Mouse (Mus musculus) lung, embryonic 15.5 days (tissue): ENCODE measurements around the gene Mrpl10. TPM values are rescaled to one million over a fixed set of nuclear protein-coding genes. Genes with fewer than 3 reads are reported as not detected.

ENCODE experiments used
- ATAC-seq: fragments of 200-750 bp; cut with Nextera tagmentation; 2 replicates; pipeline ENCODE4 v1.8.0; 2017; ENCODE audit warnings: moderate number of reproducible peaks, borderline replicate concordance; ENCODE audit not compliant: low FRiP score, low TSS enrichment; ENCODE audit errors: extremely low read depth
- H3K27ac ChIP-seq: fragments of 300-500 bp; sonication (generic); 2 replicates; pipeline ENCODE4 v1.5.1; 2015; ENCODE audit warnings: moderate library complexity, mild to moderate bottlenecking, inconsistent platforms
- H3K27me3 ChIP-seq: fragments of 300-500 bp; sonication (generic); 2 replicates; pipeline ENCODE4 v1.6.1; 2015; ENCODE audit warnings: inconsistent platforms
- H3K36me3 ChIP-seq: fragments of 300-500 bp; sonication (generic); 2 replicates; pipeline ENCODE4 v1.6.1; 2015; ENCODE audit warnings: inconsistent platforms
- H3K4me1 ChIP-seq: fragments of 300-500 bp; sonication (generic); 2 replicates; pipeline ENCODE4 v1.6.1; 2015; ENCODE audit warnings: inconsistent platforms
- H3K4me2 ChIP-seq: fragments of 300-500 bp; sonication (generic); 2 replicates; pipeline ENCODE4 v1.6.1; 2015; ENCODE audit warnings: inconsistent platforms, mild to moderate bottlenecking, moderate library complexity
- H3K4me3 ChIP-seq: fragments of 300-500 bp; sonication (generic); 2 replicates; pipeline ENCODE4 v1.5.1; 2015; ENCODE audit warnings: mild to moderate bottlenecking, inconsistent platforms
- H3K9ac ChIP-seq: fragments of 300-500 bp; sonication (generic); 2 replicates; pipeline ENCODE4 v1.6.1; 2015; ENCODE audit warnings: inconsistent platforms
- H3K9me3 ChIP-seq: fragments of 300-500 bp; sonication (generic); 2 replicates; pipeline ENCODE4 v1.6.1; 2016; ENCODE audit warnings: inconsistent platforms
- WGBS: fragments of 180-500 bp; shearing (Covaris S2); methylation state at CpG from one replicate; pipeline ENCODE4 v1.1.7; 2015; 5-methylcytosine and 5-hydroxymethylcytosine counted together
- polyA plus RNA-seq: library from polyadenylated mRNA; unstranded; fragments of >200 nt; fragmentation: Nextera tagmentation; extraction: Ambion mirVana; gene quantifications from 2 replicates; pipeline ENCODE4 v1.2.1, GENCODE M21; 2015

The Mrpl10 gene
- polyA plus RNA-seq, 1 experiment from 2014 or later, result 85.2 TPM

DNA sequence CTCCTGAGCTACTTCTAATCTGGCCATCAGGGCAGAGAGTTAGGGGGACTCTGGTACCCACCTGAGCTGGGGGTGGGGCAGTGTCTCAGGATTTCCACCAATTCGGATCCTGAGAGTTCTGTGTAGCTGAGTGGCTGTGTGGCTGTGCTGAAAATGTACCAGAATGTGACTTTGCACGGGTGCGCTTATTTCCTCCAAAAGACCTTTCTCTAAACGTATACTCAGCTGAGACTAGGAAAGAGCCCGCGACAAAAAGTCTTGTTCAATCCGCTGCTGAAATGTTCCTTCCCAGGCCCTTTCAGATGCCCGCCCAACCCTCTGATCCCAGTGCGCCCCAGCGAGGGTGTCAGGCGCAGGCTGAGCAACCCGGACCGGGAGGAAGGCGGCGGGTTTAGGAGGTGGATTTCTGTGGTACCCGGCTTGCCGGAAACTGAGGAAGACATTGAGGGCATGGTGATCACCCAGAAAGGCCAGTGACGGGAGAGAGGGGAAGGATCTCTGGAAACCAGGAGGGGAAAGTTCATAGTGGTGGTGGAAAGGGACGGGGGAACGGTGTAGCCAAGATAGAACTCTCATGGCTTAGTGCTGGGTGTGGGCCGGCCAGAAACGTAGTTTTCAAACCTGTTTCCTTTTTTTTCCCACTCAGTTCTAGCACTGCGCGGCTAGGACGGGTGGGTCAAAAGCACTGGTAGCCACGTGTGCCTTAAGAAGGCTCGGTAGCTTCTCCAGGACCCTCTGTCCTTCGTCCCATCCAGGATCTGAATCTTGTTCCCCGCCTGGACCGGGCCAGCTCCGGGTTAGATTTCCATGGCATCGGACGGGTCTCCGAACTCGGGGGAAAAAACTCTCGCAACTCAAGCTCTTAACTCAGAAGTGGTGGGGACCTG, 23.4 kb upstream of the Mrpl10 start:
- no peak overlapping the region for H3K9ac ChIP-seq
- no peak for ATAC-seq
- no peak overlapping the region for H3K27ac ChIP-seq
- peaks cover 94% of the 10 kb centered on the region for H3K27me3 ChIP-seq
- peak overlapping the region; percentile 69 for H3K4me2 ChIP-seq
- 2% methylated on average over 36 of the region's 36 CpGs for WGBS
- H3K4me3 ChIP-seq, result peak overlapping the region; percentile 42
- no peaks in the 10 kb centered on the region for H3K36me3 ChIP-seq
- peaks cover 43% of the 10 kb centered on the region for H3K4me1 ChIP-seq
- H3K9me3 ChIP-seq, result no peaks in the 10 kb centered on the region

- WGBS, result under 1% methylated on average over 59 of the region's 68 CpGs
- Histone ChIP-seq H3K9me3 (no peaks in the 10 kb centered on the region), H3K27ac (no peak overlapping the region), H3K9ac (no peak overlapping the region), H3K4me1 (peaks cover 37% of the 10 kb centered on the region), H3K27me3 (peaks cover 95% of the 10 kb centered on the region), H3K4me3 (peak overlapping the region; percentile 42), H3K36me3 (no peaks in the 10 kb centered on the region), H3K4me2 (peak overlapping the region; percentile 69)
- peak; percentile 5; the same call in 1 of the 2 replicates for ATAC-seq
Observed at GRCm38 (mm10) chr11:97018583-97019344, 22.6 kb upstream of the Mrpl10 start.

DNA sequence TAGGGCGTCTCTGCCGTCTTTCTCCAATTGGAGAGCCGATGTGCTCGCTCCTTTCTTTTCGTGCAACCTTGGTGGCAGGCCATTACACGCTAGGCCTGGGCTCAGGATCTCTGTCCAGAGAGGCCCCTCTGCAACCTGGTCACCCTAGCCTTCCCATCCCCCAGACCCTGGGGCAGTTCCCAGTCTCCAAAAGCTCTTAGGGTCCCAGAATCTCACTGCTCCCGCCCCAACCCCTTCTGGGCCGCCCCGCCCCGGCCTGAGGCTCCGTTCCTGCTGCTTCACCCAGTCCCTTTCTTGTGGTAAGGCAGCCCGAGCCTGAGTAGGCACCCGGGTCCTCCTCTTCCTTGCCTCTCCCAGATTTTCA, 22.0 kb upstream of the Mrpl10 start:
- no peak overlapping the region for H3K27ac ChIP-seq
- 15% methylated on average over 13 of the region's 13 CpGs for WGBS
- H3K27me3 ChIP-seq, result peaks cover 95% of the 10 kb centered on the region
- peaks cover 37% of the 10 kb centered on the region for H3K4me1 ChIP-seq
- H3K9me3 ChIP-seq, result no peaks in the 10 kb centered on the region
- H3K4me3 ChIP-seq, result peak overlapping the region; percentile 42
- no peak overlapping the region for H3K9ac ChIP-seq
- H3K36me3 ChIP-seq, result no peaks in the 10 kb centered on the region
- peak overlapping the region; percentile 69 for H3K4me2 ChIP-seq
- no peak for ATAC-seq

GRCm38 (mm10) chr11:97021121-97021765, 20.1 kb upstream of the Mrpl10 start:
- WGBS, result 3% methylated on average over 27 of the region's 27 CpGs
- Histone ChIP-seq H3K9me3 (no peaks in the 10 kb centered on the region), H3K4me2 (peak overlapping the region; percentile 95), H3K4me1 (peaks cover 44% of the 10 kb centered on the region), H3K4me3 (peak overlapping the region; percentile 52), H3K27ac (no peak overlapping the region), H3K9ac (peak overlapping the region; percentile 50; the same call in 1 of the 2 replicates), H3K36me3 (no peaks in the 10 kb centered on the region), H3K27me3 (peaks cover 84% of the 10 kb centered on the region)
- ATAC-seq, result no peak

DNA sequence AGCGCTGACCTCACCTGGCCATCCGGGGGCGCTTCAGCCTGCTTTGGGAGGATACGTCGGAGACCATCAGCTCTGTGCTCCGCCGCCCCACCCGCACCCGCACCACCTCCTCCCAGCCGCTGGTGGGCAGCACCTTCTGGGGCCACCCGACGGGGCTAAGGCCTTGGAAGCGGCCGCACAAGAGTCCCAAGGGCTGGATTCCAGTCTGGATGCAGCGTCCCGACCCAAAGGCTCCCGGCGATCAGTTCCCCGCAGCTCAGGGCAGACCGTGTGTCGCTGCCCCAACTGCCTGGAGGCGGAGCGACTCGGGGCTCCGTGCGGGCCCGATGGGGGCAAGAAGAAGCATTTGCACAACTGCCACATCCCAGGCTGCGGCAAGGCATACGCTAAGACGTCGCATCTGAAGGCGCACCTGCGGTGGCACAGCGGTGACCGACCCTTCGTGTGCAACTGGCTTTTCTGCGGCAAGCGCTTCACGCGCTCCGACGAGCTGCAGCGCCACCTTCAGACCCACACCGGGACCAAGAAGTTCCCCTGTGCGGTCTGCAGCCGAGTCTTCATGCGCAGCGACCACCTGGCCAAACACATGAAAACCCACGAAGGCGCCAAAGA, 19.4 kb upstream of the Mrpl10 start:
- no peaks in the 10 kb centered on the region for H3K36me3 ChIP-seq
- peak overlapping the region; percentile 52 for H3K4me3 ChIP-seq
- H3K27me3 ChIP-seq, result peaks cover 77% of the 10 kb centered on the region
- ATAC-seq, result peak; percentile 35
- H3K9me3 ChIP-seq, result no peaks in the 10 kb centered on the region
- peak overlapping the region; percentile 95 for H3K4me2 ChIP-seq
- H3K4me1 ChIP-seq, result peaks cover 44% of the 10 kb centered on the region
- 2% methylated on average over 50 of the region's 50 CpGs for WGBS
- peak overlapping the region; percentile 50 for H3K9ac ChIP-seq
- H3K27ac ChIP-seq, result no peak overlapping the region

DNA sequence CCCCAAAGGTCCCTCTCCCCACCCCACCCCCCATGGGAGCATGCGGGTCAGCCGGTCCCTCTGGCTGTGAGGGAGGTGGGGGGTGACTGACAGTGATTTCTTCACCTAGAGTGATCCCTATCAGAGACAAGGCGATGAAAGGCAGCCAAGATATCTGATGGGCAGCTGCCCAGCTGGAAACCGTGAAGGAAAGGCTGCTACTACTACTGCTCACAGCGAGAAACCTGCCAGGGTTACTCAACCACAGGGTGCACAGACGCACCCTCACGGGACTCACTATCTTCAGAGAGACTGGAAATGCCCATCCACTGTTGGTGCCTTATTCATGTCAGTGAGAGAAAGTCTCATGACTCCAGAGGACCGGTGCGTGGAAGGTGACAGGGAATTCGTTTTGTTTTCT, 16.4 kb upstream of the Mrpl10 start:
- Histone ChIP-seq H3K4me2 (no peak overlapping the region), H3K27ac (no peak overlapping the region)
- no peak for ATAC-seq

DNA sequence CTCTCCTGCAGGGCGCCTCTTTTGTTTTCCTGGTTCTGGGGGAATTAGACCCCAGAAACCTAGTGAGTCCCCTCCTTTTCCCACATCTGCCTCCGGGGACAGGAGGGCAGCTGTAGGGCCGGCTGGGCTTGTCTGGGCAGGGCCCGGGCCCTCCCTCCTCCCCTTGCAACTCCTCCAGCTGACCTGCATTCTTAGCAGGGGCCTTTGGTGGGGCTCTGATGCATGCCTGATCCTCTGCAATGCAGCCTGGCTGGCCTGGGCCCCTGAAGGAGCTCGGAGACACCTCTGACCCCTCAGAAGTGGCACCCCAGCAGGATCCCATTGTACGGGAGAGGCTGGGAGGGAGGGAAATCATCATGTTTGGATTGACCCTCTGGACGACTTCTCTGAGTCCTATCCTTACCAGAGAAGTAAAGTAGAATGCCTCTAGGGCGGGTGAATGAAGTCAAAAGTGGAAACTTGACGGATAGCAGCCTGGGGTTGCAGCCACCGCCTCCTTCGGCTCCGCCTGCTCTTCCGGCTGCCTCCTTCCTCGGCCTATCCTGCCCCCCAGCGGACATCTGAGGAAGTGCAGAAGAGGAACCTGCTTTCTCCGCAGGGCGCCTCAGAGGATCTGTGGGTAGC, 15.5 kb upstream of the Mrpl10 start:
- Histone ChIP-seq H3K9ac (peak overlapping the region; percentile 42), H3K9me3 (no peaks in the 10 kb centered on the region), H3K27ac (peak overlapping the region; percentile 82), H3K36me3 (no peaks in the 10 kb centered on the region), H3K4me3 (peak overlapping the region; percentile 27), H3K4me1 (peaks cover 34% of the 10 kb centered on the region), H3K4me2 (peak overlapping the region; percentile 50), H3K27me3 (peaks cover 40% of the 10 kb centered on the region)
- WGBS, result 5% methylated on average over 17 of the region's 17 CpGs
- peak; percentile 60; the same call in 1 of the 2 replicates for ATAC-seq

More for the DNA sequence above, 16.4 kb upstream of the Mrpl10 start:
- H3K4me3 ChIP-seq, result no peak overlapping the region
- peaks cover 49% of the 10 kb centered on the region for H3K27me3 ChIP-seq
- H3K9ac ChIP-seq, result no peak overlapping the region
- 42% methylated on average over 10 of the region's 10 CpGs for WGBS
- H3K9me3 ChIP-seq, result no peaks in the 10 kb centered on the region
- H3K36me3 ChIP-seq, result no peaks in the 10 kb centered on the region
- H3K4me1 ChIP-seq, result peaks cover 26% of the 10 kb centered on the region

DNA sequence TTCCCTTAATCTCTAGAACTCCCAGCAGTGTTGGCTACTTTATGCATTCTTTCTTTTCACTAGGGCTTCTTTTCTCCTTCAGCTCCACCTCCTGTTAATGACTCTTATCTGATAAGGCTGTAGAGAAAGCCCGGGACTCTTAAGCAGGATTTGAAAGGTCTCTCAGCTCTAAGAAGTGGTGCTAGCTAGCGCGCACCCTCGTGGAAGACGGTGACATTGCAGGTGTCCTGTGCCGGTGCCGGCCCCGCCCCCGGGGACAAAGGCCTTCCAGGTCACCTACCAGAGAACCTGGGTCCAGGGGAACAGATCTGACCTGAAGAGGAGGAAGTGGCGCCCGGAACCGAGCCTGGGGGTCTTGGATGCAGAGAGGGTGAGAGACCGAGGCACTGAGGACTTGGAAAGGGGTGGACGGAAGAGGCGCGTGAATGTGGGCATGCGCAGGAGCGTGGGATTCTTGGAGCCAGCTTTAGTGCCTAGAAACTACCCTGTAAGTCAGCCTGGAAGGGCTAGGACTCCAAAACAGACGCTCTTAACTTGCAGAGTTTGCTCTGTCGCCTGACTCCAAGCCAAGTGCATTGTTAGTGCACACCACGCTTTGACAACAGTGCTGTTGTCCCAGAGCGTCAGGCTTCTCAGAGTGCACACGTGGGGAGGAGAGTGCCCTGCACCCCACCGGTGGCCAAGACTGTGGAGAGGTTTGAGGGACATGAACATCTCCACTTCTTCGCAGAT, 11.5 kb upstream of the Mrpl10 start, which contains the start of gene Scrn2:
Gene Scrn2 (plus strand): TSS at position 253 of the 732 bp plus-strand sequence.
- Histone ChIP-seq H3K27ac (peak within 1 kb of the TSS; percentile 84), H3K4me3 (peak within 1 kb of the TSS; percentile 57), H3K4me2 (peak within 1 kb of the TSS; percentile 81), H3K27me3 (0 out of 2 replicates have a peak, but pooled peaks cover 3% of the 10 kb centered on the region), H3K9ac (peak within 1 kb of the TSS; percentile 60), H3K4me1 (peaks cover 19% of the 10 kb centered on the region), H3K9me3 (no peaks in the 10 kb centered on the region), H3K36me3 (no peaks in the 10 kb centered on the region)
- ATAC-seq, result peak; percentile 76
- WGBS, result under 1% methylated on average over 25 of the region's 25 CpGs

DNA sequence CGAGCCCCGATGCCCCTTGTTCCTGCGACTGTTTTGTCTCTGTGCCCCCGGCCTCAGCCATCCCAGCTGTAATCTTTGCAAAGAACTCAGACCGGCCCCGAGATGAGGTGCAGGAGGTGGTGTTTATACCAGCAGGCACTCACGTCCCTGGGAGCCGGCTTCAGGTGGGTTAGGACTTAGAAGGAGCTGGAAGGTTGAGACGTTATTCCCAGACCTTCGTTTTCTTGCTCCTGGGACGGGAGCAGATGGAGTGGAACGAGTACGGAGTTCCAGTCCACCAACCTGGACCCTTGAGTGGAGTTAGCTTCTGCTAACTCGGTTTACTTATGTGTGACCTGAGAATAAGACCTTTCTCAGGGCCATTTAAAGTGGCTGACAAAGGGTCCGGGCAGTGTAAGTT, 10.9 kb upstream of the Mrpl10 start:
- Histone ChIP-seq H3K4me2 (peak overlapping the region; percentile 81), H3K4me1 (peaks cover 17% of the 10 kb centered on the region), H3K9me3 (no peaks in the 10 kb centered on the region), H3K4me3 (peak overlapping the region; percentile 57), H3K27me3 (no peaks in the 10 kb centered on the region), H3K27ac (peak overlapping the region; percentile 84), H3K9ac (peak overlapping the region; percentile 60), H3K36me3 (no peaks in the 10 kb centered on the region)
- ATAC-seq, result no peak
- 12% methylated on average over 15 of the region's 15 CpGs for WGBS

GRCm38 (mm10) chr11:97031977-97032376, 9.4 kb upstream of the Mrpl10 start:
- no peak overlapping the region for H3K4me3 ChIP-seq
- H3K36me3 ChIP-seq, result no peaks in the 10 kb centered on the region
- WGBS, result 69% methylated on average over 12 of the region's 12 CpGs
- H3K9ac ChIP-seq, result no peak overlapping the region
- H3K27me3 ChIP-seq, result no peaks in the 10 kb centered on the region
- H3K4me1 ChIP-seq, result peaks cover 12% of the 10 kb centered on the region
- no peaks in the 10 kb centered on the region for H3K9me3 ChIP-seq
- H3K4me2 ChIP-seq, result no peak overlapping the region
- H3K27ac ChIP-seq, result no peak overlapping the region
- no peak for ATAC-seq
